Mouse (Mus musculus): ENCODE measurements around the gene Palld.

DNA sequence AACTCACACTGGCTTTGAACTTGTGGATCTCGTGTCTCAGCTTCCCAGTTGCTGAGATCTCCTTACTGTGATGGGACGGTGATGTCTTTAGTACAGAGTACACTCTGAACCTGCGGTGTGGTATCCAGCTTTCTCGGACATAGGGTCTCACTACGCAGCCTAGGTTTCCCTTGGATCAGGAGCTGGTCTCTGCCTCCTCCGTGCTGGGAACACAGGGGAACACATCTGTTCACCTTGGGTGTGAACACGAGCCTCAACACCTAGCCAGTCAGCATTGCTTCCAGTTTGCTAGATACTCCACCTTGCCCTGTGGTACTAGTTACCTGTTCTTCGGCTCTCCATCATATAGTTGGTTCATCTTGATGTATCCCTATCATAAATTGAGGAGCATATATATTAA lies 413.9 kb downstream of the Palld start:
- TF ChIP-seq CTCF (IDR thresholded peaks at IDR 0.05; ENCODE audit: extremely low read depth, insufficient read depth, insufficient read length, insufficient replicate concordance), result no peak
- no peak for TF ChIP-seq POLR2A (IDR thresholded peaks at IDR 0.05; ENCODE audit: low read depth, low read length)

Measured in spleen, adult 2 months (tissue).